Comparison of ENCODE assay signal across 20 mouse cellular contexts in the genomic region with DNA sequence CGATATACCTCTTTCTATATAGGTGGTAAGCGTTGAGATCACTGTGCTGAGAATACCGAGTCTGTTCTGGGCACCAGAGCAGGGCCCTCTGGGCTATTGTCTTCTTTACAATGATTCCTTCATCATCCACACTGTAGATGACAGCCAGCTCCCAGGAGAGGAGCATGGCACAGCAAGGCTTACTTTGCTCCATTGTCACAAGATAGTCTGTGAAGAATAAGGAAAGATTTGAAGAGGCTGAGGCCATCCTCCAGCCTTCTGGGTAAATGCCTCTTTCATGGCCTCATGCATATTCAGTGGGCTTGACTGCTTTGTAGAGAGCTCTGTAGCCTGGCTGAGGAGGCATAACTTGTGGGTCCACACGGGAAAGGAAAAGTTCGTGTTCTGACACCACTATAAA.
DNase-seq lines count a peak whose midpoint lies in the region; ATAC-seq lines count a peak whose summit lies in the region.
"Had no signal": no experiment of that assay in that cellular context is flagged by ENCODE, and none has a peak within 500 bp of the region (broad histone marks: within the 10 kb centered on the region; RNA-seq: fewer than 3 reads in every experiment).

No protein-coding gene starts in this region.

- no peak overlapping the region for H3K27ac ChIP-seq in forebrain, embryonic 12.5 days
- H3K27ac ChIP-seq in forebrain, embryonic 10.5 days, result no peak overlapping the region
- H3K27ac ChIP-seq in liver, embryonic 13.5 days, result peak overlapping the region; percentile 47
- peak overlapping the region; percentile 23; the same call in 1 of the 2 replicates for H3K27ac ChIP-seq in hindbrain, embryonic 12.5 days
- H3K27ac ChIP-seq in midbrain, embryonic 14.5 days (replicated peaks; ENCODE audit: low read depth, low read length), result no peak overlapping the region
- H3K27ac ChIP-seq: embryonic facial prominence, embryonic 13.5 days; heart, embryonic 15.5 days; kidney, postnatal 0 days had no signal

- 0 out of 2 replicates have a peak, but pooled peaks have one; percentile 46 for ATAC-seq in forebrain, embryonic 12.5 days (ENCODE audit: low FRiP score)
- no peak for ATAC-seq in liver, embryonic 13.5 days (ENCODE audit: low read depth)
- peak; percentile 80 for ATAC-seq in hindbrain, embryonic 12.5 days (ENCODE audit: low FRiP score)
- peak; percentile 55 for ATAC-seq in midbrain, embryonic 14.5 days (ENCODE audit: low FRiP score, low TSS enrichment)
- ATAC-seq: CD4-positive, CD25-positive, alpha-beta regulatory T cell, adult 4 months; Patski had no signal

- no peak overlapping the region for H3K9ac ChIP-seq in forebrain, embryonic 12.5 days
- H3K9ac ChIP-seq in liver, embryonic 13.5 days, result no peak overlapping the region
- H3K9ac ChIP-seq in hindbrain, embryonic 12.5 days, result no peak overlapping the region
- H3K9ac ChIP-seq in midbrain, embryonic 14.5 days (replicated peaks; ENCODE audit: low read length), result no peak overlapping the region
- H3K9ac ChIP-seq: embryonic facial prominence, embryonic 13.5 days; heart, embryonic 15.5 days had no signal

- peaks cover 7% of the 10 kb centered on the region for H3K4me1 ChIP-seq in forebrain, embryonic 12.5 days
- peaks cover 29% of the 10 kb centered on the region for H3K4me1 ChIP-seq in forebrain, embryonic 10.5 days
- peaks cover 26% of the 10 kb centered on the region for H3K4me1 ChIP-seq in liver, embryonic 13.5 days (replicated peaks)
- peaks cover 11% of the 10 kb centered on the region; the same call in 1 of the 2 replicates for H3K4me1 ChIP-seq in hindbrain, embryonic 12.5 days
- peaks cover 11% of the 10 kb centered on the region; the same call in 1 of the 2 replicates for H3K4me1 ChIP-seq in midbrain, embryonic 14.5 days (ENCODE audit: control insufficient read depth, insufficient read depth, low read length)

- H3K27me3 ChIP-seq in forebrain, embryonic 12.5 days, result peaks cover 7% of the 10 kb centered on the region; the same call in 1 of the 2 replicates
- H3K27me3 ChIP-seq in forebrain, embryonic 10.5 days (ENCODE audit: poor library complexity, severe bottlenecking), result peaks cover 29% of the 10 kb centered on the region
- no peaks in the 10 kb centered on the region for H3K27me3 ChIP-seq in liver, embryonic 13.5 days
- no peaks in the 10 kb centered on the region for H3K27me3 ChIP-seq in hindbrain, embryonic 12.5 days
- H3K27me3 ChIP-seq in midbrain, embryonic 14.5 days (ENCODE audit: control insufficient read depth, insufficient read depth, low read length), result no peaks in the 10 kb centered on the region
- H3K27me3 ChIP-seq: embryonic facial prominence, embryonic 13.5 days; heart, embryonic 15.5 days; megakaryocyte, embryonic 14.5 days; Patski had no signal

- no peaks in the 10 kb centered on the region for H3K9me3 ChIP-seq in forebrain, embryonic 12.5 days
- no peaks in the 10 kb centered on the region for H3K9me3 ChIP-seq in forebrain, embryonic 10.5 days
- H3K9me3 ChIP-seq in liver, embryonic 13.5 days (replicated peaks), result no peaks in the 10 kb centered on the region
- H3K9me3 ChIP-seq in hindbrain, embryonic 12.5 days (replicated peaks), result no peaks in the 10 kb centered on the region
- H3K9me3 ChIP-seq in midbrain, embryonic 14.5 days (ENCODE audit: control insufficient read depth, low read length), result no peaks in the 10 kb centered on the region
- H3K9me3 ChIP-seq: embryonic facial prominence, embryonic 13.5 days; heart, embryonic 15.5 days; megakaryocyte, embryonic 14.5 days had no signal

- no peak for DNase-seq in forebrain, embryonic 10.5 days (ENCODE audit: extremely low spot score, low spot score)
- no peak for DNase-seq in liver, embryonic 13.5 days
- no peak for DNase-seq in liver
- peak; percentile 43 for DNase-seq in midbrain, embryonic 14.5 days
- no peak for DNase-seq in lung, postnatal 14 days
- DNase-seq: adrenal gland, postnatal 10 days; cerebellum, adult 11-12 months; cerebellum, postnatal 14 days; gastrocnemius, postnatal 25 days; kidney, adult 18-20 months; lung, postnatal 10 days; thymus, postnatal 25 days had no signal

- WGBS in forebrain, embryonic 12.5 days, result 52% methylated on average over 5 of the region's 5 CpGs
- 73% methylated on average over 5 of the region's 5 CpGs for WGBS in forebrain, embryonic 10.5 days
- 51% methylated on average over 5 of the region's 5 CpGs for WGBS in liver, embryonic 13.5 days (ENCODE audit: insufficient replicate concordance)
- WGBS in hindbrain, embryonic 12.5 days, result 40% methylated on average over 5 of the region's 5 CpGs
- 12% methylated on average over 5 of the region's 5 CpGs for WGBS in midbrain, embryonic 14.5 days

- H3K4me2 ChIP-seq in forebrain, embryonic 12.5 days, result no peak overlapping the region
- H3K4me2 ChIP-seq in liver, embryonic 13.5 days, result no peak overlapping the region
- no peak overlapping the region for H3K4me2 ChIP-seq in hindbrain, embryonic 12.5 days (replicated peaks)
- H3K4me2 ChIP-seq in midbrain, embryonic 14.5 days (ENCODE audit: low read length), result no peak overlapping the region
- H3K4me2 ChIP-seq: embryonic facial prominence, embryonic 13.5 days; heart, embryonic 15.5 days had no signal

- no peak overlapping the region for H3K4me3 ChIP-seq in forebrain, embryonic 12.5 days (replicated peaks)
- no peak overlapping the region for H3K4me3 ChIP-seq in forebrain, embryonic 10.5 days
- no peak overlapping the region for H3K4me3 ChIP-seq in liver, embryonic 13.5 days (replicated peaks)
- H3K4me3 ChIP-seq in hindbrain, embryonic 12.5 days, result no peak overlapping the region
- no peak overlapping the region for H3K4me3 ChIP-seq in midbrain, embryonic 14.5 days (replicated peaks; ENCODE audit: low read depth, low read length)
- H3K4me3 ChIP-seq: embryonic facial prominence, embryonic 13.5 days; heart, embryonic 15.5 days; megakaryocyte, embryonic 14.5 days had no signal

- H3K36me3 ChIP-seq in forebrain, embryonic 12.5 days (replicated peaks), result no peaks in the 10 kb centered on the region
- H3K36me3 ChIP-seq in forebrain, embryonic 10.5 days (replicated peaks), result no peaks in the 10 kb centered on the region
- H3K36me3 ChIP-seq in liver, embryonic 13.5 days, result no peaks in the 10 kb centered on the region
- H3K36me3 ChIP-seq in hindbrain, embryonic 12.5 days, result no peaks in the 10 kb centered on the region
- no peaks in the 10 kb centered on the region for H3K36me3 ChIP-seq in midbrain, embryonic 14.5 days (ENCODE audit: control insufficient read depth, insufficient read depth, low read length)
- H3K36me3 ChIP-seq: embryonic facial prominence, embryonic 13.5 days; heart, embryonic 15.5 days had no signal

Comparison
In these comparisons a context has a peak if more than half of its experiments do, and no peak if none do; other contexts are left out.
1. H3K27ac ChIP-seq: peak in liver, embryonic 13.5 days (single experiment) and hindbrain, embryonic 12.5 days (single experiment); none in forebrain, embryonic 12.5 days (single experiment), forebrain, embryonic 10.5 days (single experiment) and midbrain, embryonic 14.5 days (single experiment).